12 mouse cellular contexts compared by ENCODE assay signal in the genomic region with DNA sequence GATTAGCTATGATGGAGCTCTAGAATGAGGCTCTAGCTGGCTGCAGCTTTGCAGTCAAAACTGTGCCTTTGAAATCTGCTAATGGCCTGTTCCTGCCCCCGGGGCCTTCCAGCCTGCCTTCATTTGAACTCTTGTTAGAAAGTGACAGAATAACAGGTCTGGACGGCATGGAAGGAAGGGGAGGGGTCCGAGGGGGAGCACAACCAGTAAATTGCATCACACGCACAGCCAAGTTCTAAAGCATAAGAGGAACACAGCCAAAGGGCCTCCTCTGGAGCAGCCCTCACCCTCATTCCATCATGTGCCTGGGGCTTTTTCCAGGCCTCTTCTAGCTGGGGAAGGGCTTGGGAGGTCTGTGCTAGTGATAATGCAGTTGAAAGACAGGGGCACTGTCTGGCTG.
DNase-seq lines count a peak whose midpoint lies in the region; ATAC-seq lines count a peak whose summit lies in the region.
"Had no signal": no experiment of that assay in that cellular context is flagged by ENCODE, and none has a peak within 500 bp of the region (broad histone marks: within the 10 kb centered on the region; RNA-seq: fewer than 3 reads in every experiment).

No protein-coding gene starts in this region.

- H3K9me3 ChIP-seq in kidney, embryonic 14.5 days (ENCODE audit: control insufficient read depth, low read length) = no peaks in the 10 kb centered on the region
- H3K9me3 ChIP-seq: neural tube, embryonic 12.5 days had no signal

- intact Hi-C loops in heart, postnatal 14 days (cut with DNase I) = no loop called here
- intact Hi-C loops in left cerebral cortex, postnatal 4 days (cut with DNase I) = no loop called here

- no peaks in the 10 kb centered on the region for H3K36me3 ChIP-seq in kidney, embryonic 14.5 days (ENCODE audit: control insufficient read depth, insufficient read depth, low read length)
- H3K36me3 ChIP-seq: neural tube, embryonic 12.5 days had no signal

- WGBS in kidney, embryonic 14.5 days = 21% methylated on average over 4 of the region's 4 CpGs

- peaks cover 11% of the 10 kb centered on the region; the same call in 1 of the 2 replicates for H3K4me1 ChIP-seq in kidney, embryonic 14.5 days (ENCODE audit: control insufficient read depth, insufficient read depth, low read length)
- H3K4me1 ChIP-seq: neural tube, embryonic 12.5 days had no signal

- DNase-seq in heart, adult 11 months = peak; percentile 88
- no peak for DNase-seq in heart, postnatal 14 days
- DNase-seq in lung, adult 18-20 months = peak; percentile 15 to 17
- DNase-seq in lung, postnatal 14 days = no peak
- DNase-seq in lung, postnatal 10 days = peak; percentile 44
- DNase-seq in left cerebral cortex, postnatal 4 days = no peak
- DNase-seq in adrenal gland, postnatal 4 days (ENCODE audit: low spot score in 2 of 2) = no peak
- DNase-seq: cerebellum, postnatal 36 days; layer of hippocampus, postnatal 36 days; right cerebral cortex, postnatal 4 days had no signal

- peak overlapping the region; percentile 12; the same call in 1 of the 2 replicates for H3K27ac ChIP-seq in kidney, embryonic 14.5 days (ENCODE audit: low read depth, low read length)
- H3K27ac ChIP-seq: neural tube, embryonic 12.5 days had no signal

- no peak overlapping the region for H3K4me2 ChIP-seq in kidney, embryonic 14.5 days (replicated peaks; ENCODE audit: low read depth, low read length)
- H3K4me2 ChIP-seq: neural tube, embryonic 12.5 days had no signal

- H3K9ac ChIP-seq in kidney, embryonic 14.5 days (ENCODE audit: low read depth, low read length) = no peak overlapping the region
- H3K9ac ChIP-seq: neural tube, embryonic 12.5 days had no signal

- H3K27me3 ChIP-seq in kidney, embryonic 14.5 days (ENCODE audit: control insufficient read depth, insufficient read depth, low read length) = no peaks in the 10 kb centered on the region
- H3K27me3 ChIP-seq: neural tube, embryonic 12.5 days had no signal

- ATAC-seq in kidney, embryonic 14.5 days (ENCODE audit: low FRiP score, low TSS enrichment) = peak; percentile 48; the same call in 1 of the 2 replicates

- H3K4me3 ChIP-seq in kidney, embryonic 14.5 days (ENCODE audit: low read length) = no peak overlapping the region
- H3K4me3 ChIP-seq: neural tube, embryonic 12.5 days had no signal

Comparison
In these comparisons a context has a peak if more than half of its experiments do, and no peak if none do; other contexts are left out.
1. DNase-seq: peak in heart, adult 11 months (single experiment), lung, adult 18-20 months (2 of 2) and lung, postnatal 10 days (single experiment); none in heart, postnatal 14 days (0 of 2), lung, postnatal 14 days (single experiment), left cerebral cortex, postnatal 4 days (single experiment) and adrenal gland, postnatal 4 days (0 of 2).